Mouse (Mus musculus) kidney, adult 2 months (tissue): ENCODE data around the gene Ptpre. TPM values are rescaled to one million over a fixed set of nuclear protein-coding genes. Genes with fewer than 3 reads are reported as not detected.
"Not testable (repeated sequence)": the region's sequence is repeated elsewhere in the genome, so short reads cannot be mapped to it uniquely, and the experiment has no call there.

ENCODE experiments used
- DNase-seq: peaks from one replicate; pipeline ENCODE4 v3.0.0; 2021
- H3K27ac ChIP-seq: fragments of 200-500 bp; 2 replicates; pipeline ENCODE4 v1.5.1; 2012; ENCODE audit warnings: low read depth, low read length, control low read depth, inconsistent platforms; ENCODE audit not compliant: insufficient read depth
- H3K27me3 ChIP-seq: fragments of 200-500 bp; replicated peaks from 2 replicates; pipeline ENCODE4 v1.6.1; 2012; ENCODE audit warnings: mild to moderate bottlenecking, moderate library complexity, low read length, inconsistent platforms; ENCODE audit not compliant: control insufficient read depth, insufficient read depth
- H3K36me3 ChIP-seq: fragments of 200-500 bp; 2 replicates; pipeline ENCODE4 v1.6.1; 2012; ENCODE audit warnings: mild to moderate bottlenecking, moderate library complexity, low read length, inconsistent platforms; ENCODE audit not compliant: control insufficient read depth, insufficient read depth
- H3K4me1 ChIP-seq: fragments of 200-500 bp; 2 replicates; pipeline ENCODE4 v1.6.1; 2011; ENCODE audit warnings: low read length; ENCODE audit not compliant: control insufficient read depth, insufficient read depth
- H3K4me3 ChIP-seq: fragments of 200-500 bp; 2 replicates; pipeline ENCODE4 v1.5.1; 2011; ENCODE audit warnings: mild to moderate bottlenecking, low read depth, low read length, control low read depth; ENCODE audit not compliant: insufficient read depth
- CTCF ChIP-seq: fragments of 200-500 bp; conservative IDR thresholded peaks from 2 replicates; pipeline ENCODE4 v1.5.1; 2011; ENCODE audit warnings: low read depth, mild to moderate bottlenecking, control low read depth, low read length, moderate library complexity, mixed read lengths; ENCODE audit not compliant: insufficient read depth, insufficient read length
- POLR2A ChIP-seq: fragments of 200-500 bp; IDR thresholded peaks from one replicate; pipeline ENCODE4 v1.6.1; 2011; ENCODE audit warnings: low read depth, low read length, control low read depth
- WGBS: fragments of 180-500 bp; shearing (Covaris S2); methylation state at CpG from one replicate; pipeline ENCODE4 v1.1.7; 2018; 5-methylcytosine and 5-hydroxymethylcytosine counted together
- polyA plus RNA-seq: library from polyadenylated mRNA; depleted of rRNA; stranded (reverse); fragments of >200 nt; gene quantifications from 2 replicates; pipeline ENCODE4 v1.2.3, GENCODE M21; 2012

The Ptpre gene
- polyA plus RNA-seq, 1 experiment: 2.5 TPM

GRCm38 (mm10) chr7:135691941-135692340 lies 154.7 kb downstream of the Ptpre start:
- H3K36me3 ChIP-seq: no peaks in the 10 kb centered on the region
- no peak overlapping the region for H3K4me3 ChIP-seq
- no peak overlapping the region for H3K27ac ChIP-seq
- WGBS: 96% methylated on average over 5 of the region's 5 CpGs
- no peak for DNase-seq
- no peaks in the 10 kb centered on the region for H3K27me3 ChIP-seq
- H3K4me1 ChIP-seq: no peaks in the 10 kb centered on the region
- TF ChIP-seq POLR2A (no peak), CTCF (no peak)

- Histone ChIP-seq H3K27me3 (no peaks in the 10 kb centered on the region), H3K36me3 (no peaks in the 10 kb centered on the region), H3K27ac (no peak overlapping the region), H3K4me3 (no peak overlapping the region), H3K4me1 (no peaks in the 10 kb centered on the region)
- 96% methylated on average over 4 of the region's 4 CpGs for WGBS
- TF ChIP-seq POLR2A: no peak
- TF ChIP-seq CTCF: no peak
- no peak for DNase-seq
These were observed 156.8 kb downstream of the Ptpre start for GRCm38 (mm10) chr7:135694130-135694529.

GRCm38 (mm10) chr7:135694796-135695195 lies 157.5 kb downstream of the Ptpre start:
- WGBS: 97% methylated on average over 5 of the region's 5 CpGs
- no peak overlapping the region for H3K27ac ChIP-seq
- H3K4me1 ChIP-seq: no peaks in the 10 kb centered on the region
- no peaks in the 10 kb centered on the region for H3K27me3 ChIP-seq
- DNase-seq: no peak
- TF ChIP-seq POLR2A (no peak), CTCF (no peak)
- no peaks in the 10 kb centered on the region for H3K36me3 ChIP-seq
- H3K4me3 ChIP-seq: no peak overlapping the region

- no peak overlapping the region for H3K27ac ChIP-seq
- no peaks in the 10 kb centered on the region for H3K36me3 ChIP-seq
- DNase-seq: no peak
- WGBS: 85% methylated on average over 4 of the region's 4 CpGs
- H3K4me1 ChIP-seq: no peaks in the 10 kb centered on the region
- no peak overlapping the region for H3K4me3 ChIP-seq
- no peaks in the 10 kb centered on the region for H3K27me3 ChIP-seq
- no peak for TF ChIP-seq CTCF
- TF ChIP-seq POLR2A: no peak
These were observed 158.8 kb downstream of the Ptpre start for GRCm38 (mm10) chr7:135696127-135696526.

GRCm38 (mm10) chr7:135697021-135697740 lies 159.9 kb downstream of the Ptpre start:
- H3K27ac ChIP-seq, H3K27me3 ChIP-seq, DNase-seq, H3K4me3 ChIP-seq, H3K4me1 ChIP-seq, H3K36me3 ChIP-seq: not testable (repeated sequence)
- 91% methylated on average over 5 of the region's 5 CpGs for WGBS

GRCm38 (mm10) chr7:135698362-135698761 lies 161.1 kb downstream of the Ptpre start:
- Histone ChIP-seq H3K4me3 (no peak overlapping the region), H3K4me1 (no peaks in the 10 kb centered on the region), H3K27ac (no peak overlapping the region), H3K36me3 (no peaks in the 10 kb centered on the region), H3K27me3 (no peaks in the 10 kb centered on the region)
- 97% methylated on average over 2 of the region's 2 CpGs for WGBS
- no peak for DNase-seq
- TF ChIP-seq POLR2A (no peak), CTCF (no peak)

GRCm38 (mm10) chr7:135699351-135699750 lies 162.1 kb downstream of the Ptpre start:
- DNase-seq, H3K36me3 ChIP-seq: not testable (repeated sequence)
- 63% methylated on average over 6 of the region's 6 CpGs for WGBS

GRCm38 (mm10) chr7:135703600-135704148 lies 166.4 kb downstream of the Ptpre start:
- no peaks in the 10 kb centered on the region for H3K4me1 ChIP-seq
- no peak overlapping the region for H3K4me3 ChIP-seq
- 88% methylated on average over 9 of the region's 9 CpGs for WGBS
- TF ChIP-seq POLR2A: no peak
- no peak for TF ChIP-seq CTCF
- H3K27ac ChIP-seq: no peak overlapping the region
- no peaks in the 10 kb centered on the region for H3K36me3 ChIP-seq
- no peak for DNase-seq
- no peaks in the 10 kb centered on the region for H3K27me3 ChIP-seq

More at GRCm38 (mm10) chr7:135699351-135699750, 162.1 kb downstream of the Ptpre start:
- H3K27ac ChIP-seq, H3K27me3 ChIP-seq, H3K4me3 ChIP-seq, H3K4me1 ChIP-seq: not testable (repeated sequence)
